Mouse (Mus musculus) neural tube, embryonic 15.5 days (tissue): Measurements from ENCODE around the gene Il1rap. TPM values are rescaled to one million over a fixed set of nuclear protein-coding genes. Genes with fewer than 3 reads are reported as not detected.

Source experiments
- ATAC-seq: fragments of 200-750 bp; cut with Nextera tagmentation; 2 replicates; pipeline ENCODE4 v1.8.0; 2017; ENCODE audit warnings: mild to moderate bottlenecking, moderate TSS enrichment, moderate library complexity; ENCODE audit not compliant: low FRiP score
- H3K27ac ChIP-seq: fragments of 300-500 bp; sonication (generic); replicated peaks from 2 replicates; pipeline ENCODE4 v1.5.1; 2015; ENCODE audit warnings: mild to moderate bottlenecking, inconsistent platforms
- H3K27me3 ChIP-seq: fragments of 300-500 bp; sonication (generic); replicated peaks from 2 replicates; pipeline ENCODE4 v1.6.1; 2015; ENCODE audit warnings: inconsistent platforms
- H3K36me3 ChIP-seq: fragments of 300-500 bp; sonication (generic); 2 replicates; pipeline ENCODE4 v1.6.1; 2015; ENCODE audit warnings: inconsistent platforms
- H3K4me1 ChIP-seq: fragments of 300-500 bp; sonication (generic); 2 replicates; pipeline ENCODE4 v1.6.1; 2015; ENCODE audit warnings: inconsistent platforms
- H3K4me2 ChIP-seq: fragments of 300-500 bp; sonication (generic); 2 replicates; pipeline ENCODE4 v1.6.1; 2015; ENCODE audit warnings: inconsistent platforms, mild to moderate bottlenecking, moderate library complexity
- H3K4me3 ChIP-seq: fragments of 300-500 bp; sonication (generic); replicated peaks from 2 replicates; pipeline ENCODE4 v1.5.1; 2015; ENCODE audit warnings: mild to moderate bottlenecking, inconsistent platforms
- H3K9ac ChIP-seq: fragments of 300-500 bp; sonication (generic); replicated peaks from 2 replicates; pipeline ENCODE4 v1.6.1; 2015; ENCODE audit warnings: mild to moderate bottlenecking, inconsistent platforms
- H3K9me3 ChIP-seq: fragments of 300-500 bp; sonication (generic); replicated peaks from 2 replicates; pipeline ENCODE4 v1.6.1; 2016; ENCODE audit warnings: inconsistent platforms
- WGBS: fragments of 180-500 bp; shearing (Covaris S2); methylation state at CpG from one replicate; pipeline ENCODE4 v1.1.7; 2015; ENCODE audit warnings: mixed read lengths; 5-methylcytosine and 5-hydroxymethylcytosine counted together
- polyA plus RNA-seq: library from polyadenylated mRNA; unstranded; fragments of >200 nt; fragmentation: Nextera tagmentation; extraction: Ambion mirVana; gene quantifications from 2 replicates; pipeline ENCODE4 v1.2.1, GENCODE M21; 2015

The Il1rap gene
- polyA plus RNA-seq, 1 experiment from 2014 or later: 13.7 TPM

GRCm38 (mm10) chr16:26623141-26623540 lies 41.6 kb downstream of the Il1rap start:
- no peaks in the 10 kb centered on the region for H3K27me3 ChIP-seq

DNA sequence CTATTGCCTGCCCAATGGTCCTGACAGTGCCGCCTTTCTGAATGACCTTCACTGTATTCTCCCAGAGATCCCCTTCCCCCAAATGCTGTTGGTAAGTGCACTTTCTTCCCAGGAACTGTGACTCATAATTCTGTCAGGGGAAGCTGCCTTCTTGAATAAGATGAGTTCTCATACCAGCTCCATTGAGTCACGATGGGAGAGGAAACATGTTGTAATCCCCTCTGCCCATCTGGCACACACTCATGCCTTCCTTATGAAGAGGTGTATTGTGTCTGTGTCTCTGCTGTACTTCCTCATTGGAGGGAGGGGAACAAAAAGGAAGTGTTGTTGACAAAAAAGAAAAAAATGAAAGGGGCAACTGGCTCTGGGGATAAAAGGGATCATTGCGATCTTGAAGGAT lies 44.6 kb downstream of the Il1rap start:
- Histone ChIP-seq H3K27ac (no peak overlapping the region), H3K4me1 (no peaks in the 10 kb centered on the region), H3K9ac (no peak overlapping the region), H3K4me2 (no peak overlapping the region), H3K9me3 (no peaks in the 10 kb centered on the region), H3K36me3 (no peaks in the 10 kb centered on the region), H3K27me3 (no peaks in the 10 kb centered on the region), H3K4me3 (no peak overlapping the region)
- no peak for ATAC-seq
- WGBS: 85% methylated on average over 3 of the region's 3 CpGs

More at GRCm38 (mm10) chr16:26623141-26623540, 41.6 kb downstream of the Il1rap start:
- 87% methylated on average over 1 of the region's 1 CpGs for WGBS
- H3K4me1 ChIP-seq: no peaks in the 10 kb centered on the region
- no peak overlapping the region for H3K4me2 ChIP-seq
- H3K9ac ChIP-seq: no peak overlapping the region
- H3K9me3 ChIP-seq: no peaks in the 10 kb centered on the region
- H3K36me3 ChIP-seq: no peaks in the 10 kb centered on the region
- H3K27ac ChIP-seq: no peak overlapping the region
- H3K4me3 ChIP-seq: no peak overlapping the region
- ATAC-seq: no peak

- Histone ChIP-seq H3K27me3 (no peaks in the 10 kb centered on the region), H3K4me2 (no peak overlapping the region), H3K9ac (no peak overlapping the region), H3K27ac (no peak overlapping the region), H3K9me3 (no peaks in the 10 kb centered on the region), H3K4me3 (no peak overlapping the region), H3K4me1 (no peaks in the 10 kb centered on the region), H3K36me3 (no peaks in the 10 kb centered on the region)
- WGBS: 73% methylated on average over 2 of the region's 2 CpGs
- ATAC-seq: no peak
These were observed 53.3 kb downstream of the Il1rap start for GRCm38 (mm10) chr16:26634800-26635199.

DNA sequence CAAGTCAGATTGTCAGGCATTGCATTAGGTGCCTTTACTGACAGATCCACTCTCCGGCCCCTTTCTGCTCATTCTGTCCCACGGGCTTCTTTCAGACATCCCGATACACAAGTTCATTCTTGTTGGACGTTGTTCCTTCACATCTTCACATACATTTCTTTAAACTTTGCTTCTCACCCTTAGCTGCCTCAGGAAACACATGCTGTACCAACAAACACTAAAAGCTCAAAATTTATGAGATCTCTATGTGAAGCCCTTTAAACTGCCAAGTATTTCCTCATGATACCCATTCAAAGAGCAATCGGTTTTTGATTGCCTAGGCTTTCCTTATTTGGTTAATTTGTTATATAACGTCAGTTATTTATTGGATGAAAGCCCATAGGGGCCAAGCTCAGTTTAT lies 61.6 kb downstream of the Il1rap start:
- H3K9me3 ChIP-seq: no peaks in the 10 kb centered on the region
- H3K27ac ChIP-seq: no peak overlapping the region
- H3K27me3 ChIP-seq: no peaks in the 10 kb centered on the region
- H3K4me3 ChIP-seq: no peak overlapping the region
- no peak overlapping the region for H3K4me2 ChIP-seq
- WGBS: 63% methylated on average over 6 of the region's 6 CpGs
- no peak overlapping the region for H3K9ac ChIP-seq
- no peaks in the 10 kb centered on the region for H3K36me3 ChIP-seq
- ATAC-seq: no peak
- 0 out of 2 replicates have a peak, but pooled peaks cover 8% of the 10 kb centered on the region for H3K4me1 ChIP-seq

DNA sequence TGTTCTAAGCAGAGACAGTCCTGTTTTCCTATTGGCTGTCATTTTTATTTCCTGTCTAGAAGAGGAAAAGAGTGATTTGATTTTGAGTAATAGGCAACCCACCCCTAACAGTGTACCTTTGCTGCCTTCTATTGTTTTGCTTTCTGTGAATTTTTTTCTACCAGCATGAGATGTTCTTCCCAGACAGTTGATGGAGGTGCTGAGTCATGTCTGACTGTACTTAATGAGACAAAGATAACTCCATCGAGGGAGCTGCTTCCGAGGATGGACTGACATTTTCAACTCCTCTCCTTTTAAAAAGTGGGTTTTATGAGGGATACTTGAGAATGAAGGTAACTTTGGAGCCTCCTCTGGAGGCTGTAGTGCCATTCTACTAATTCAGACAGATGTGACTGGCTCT lies 64.6 kb downstream of the Il1rap start:
- no peaks in the 10 kb centered on the region for H3K36me3 ChIP-seq
- no peak overlapping the region for H3K27ac ChIP-seq
- H3K27me3 ChIP-seq: no peaks in the 10 kb centered on the region
- H3K4me3 ChIP-seq: no peak overlapping the region
- 66% methylated on average over 2 of the region's 2 CpGs for WGBS
- no peaks in the 10 kb centered on the region for H3K9me3 ChIP-seq
- H3K9ac ChIP-seq: no peak overlapping the region
- no peak for ATAC-seq
- 0 out of 2 replicates have a peak, but pooled peaks cover 8% of the 10 kb centered on the region for H3K4me1 ChIP-seq
- H3K4me2 ChIP-seq: no peak overlapping the region

DNA sequence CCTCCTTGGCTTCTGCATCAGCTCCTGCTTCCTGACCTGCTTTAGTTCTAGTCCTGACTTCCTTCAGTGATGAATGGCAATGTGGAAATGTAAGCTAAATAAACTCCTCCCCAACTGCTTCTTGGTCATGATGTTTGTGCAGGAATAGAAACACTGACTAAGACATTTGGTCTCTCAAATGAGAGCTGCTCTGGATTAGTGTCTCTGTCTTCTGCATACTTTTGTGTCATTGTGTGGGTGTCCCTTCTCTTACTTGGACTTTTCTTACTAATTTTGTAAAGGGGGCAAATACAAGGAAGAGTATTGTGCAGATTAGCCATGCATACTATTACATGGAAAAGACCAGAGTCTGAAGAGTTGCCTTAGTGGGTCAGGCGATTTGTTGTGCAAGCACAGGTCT lies 65.5 kb downstream of the Il1rap start:
- Histone ChIP-seq H3K4me1 (0 out of 2 replicates have a peak, but pooled peaks cover 8% of the 10 kb centered on the region), H3K4me3 (no peak overlapping the region), H3K9me3 (no peaks in the 10 kb centered on the region), H3K4me2 (no peak overlapping the region), H3K36me3 (no peaks in the 10 kb centered on the region), H3K27me3 (no peaks in the 10 kb centered on the region), H3K27ac (no peak overlapping the region), H3K9ac (no peak overlapping the region)
- no peak for ATAC-seq
- WGBS: 71% methylated on average over 1 of the region's 1 CpGs

DNA sequence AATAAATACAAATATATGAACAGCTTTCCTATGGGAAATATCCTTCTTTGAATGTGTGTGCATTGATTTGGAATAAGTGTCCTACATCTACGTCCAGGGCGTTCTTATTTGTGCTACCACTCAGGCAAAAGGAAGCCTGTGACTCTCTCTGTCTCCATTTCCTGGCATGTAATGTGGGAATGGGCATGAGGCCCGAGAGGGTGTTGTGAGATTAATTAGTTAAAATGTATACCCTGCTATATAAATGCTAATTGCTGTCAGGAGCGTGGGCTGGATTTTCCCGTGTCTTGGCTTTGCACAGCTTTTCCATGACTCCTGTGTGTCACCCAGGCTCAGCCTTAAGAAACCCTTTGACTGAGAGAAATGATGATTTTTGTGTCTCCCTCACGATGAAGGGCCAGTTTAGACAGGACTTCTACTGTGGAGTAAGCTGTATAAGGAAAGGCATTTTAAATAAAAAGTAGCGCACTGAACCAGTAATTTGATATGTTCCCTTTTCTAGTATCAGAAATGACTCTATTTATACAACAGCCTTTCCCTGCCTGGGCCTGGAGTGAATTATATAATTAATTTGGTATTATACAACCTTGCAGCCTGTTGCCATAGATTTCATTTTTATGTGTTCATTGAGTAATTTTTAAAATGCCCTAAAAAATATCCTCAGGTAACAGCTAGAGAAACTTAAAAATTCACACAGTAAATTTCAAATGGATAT lies 81.4 kb downstream of the Il1rap start:
- Histone ChIP-seq H3K4me2 (no peak overlapping the region), H3K9me3 (no peaks in the 10 kb centered on the region), H3K27ac (peak overlapping the region; percentile 45; the same call in 1 of the 2 replicates), H3K9ac (no peak overlapping the region), H3K4me3 (no peak overlapping the region), H3K27me3 (no peaks in the 10 kb centered on the region), H3K36me3 (no peaks in the 10 kb centered on the region), H3K4me1 (no peaks in the 10 kb centered on the region; the same call in 1 of the 2 replicates)
- WGBS: 45% methylated on average over 7 of the region's 7 CpGs
- peak; percentile 79 for ATAC-seq

GRCm38 (mm10) chr16:26666401-26666800 lies 84.9 kb downstream of the Il1rap start:
- H3K4me1 ChIP-seq: no peaks in the 10 kb centered on the region; the same call in 1 of the 2 replicates
- H3K4me3 ChIP-seq: no peak overlapping the region
- 85% methylated on average over 2 of the region's 2 CpGs for WGBS
- no peaks in the 10 kb centered on the region for H3K36me3 ChIP-seq
- no peak overlapping the region for H3K9ac ChIP-seq
- H3K4me2 ChIP-seq: no peak overlapping the region
- no peak overlapping the region for H3K27ac ChIP-seq
- H3K27me3 ChIP-seq: no peaks in the 10 kb centered on the region
- H3K9me3 ChIP-seq: no peaks in the 10 kb centered on the region
- no peak for ATAC-seq

GRCm38 (mm10) chr16:26669081-26669480 lies 87.6 kb downstream of the Il1rap start:
- Histone ChIP-seq H3K4me3 (no peak overlapping the region), H3K27me3 (no peaks in the 10 kb centered on the region), H3K27ac (no peak overlapping the region), H3K36me3 (no peaks in the 10 kb centered on the region), H3K9ac (no peak overlapping the region), H3K9me3 (no peaks in the 10 kb centered on the region), H3K4me1 (no peaks in the 10 kb centered on the region), H3K4me2 (no peak overlapping the region)
- ATAC-seq: no peak
- 65% methylated on average over 2 of the region's 2 CpGs for WGBS

- 94% methylated on average over 2 of the region's 2 CpGs for WGBS
- H3K4me1 ChIP-seq: no peaks in the 10 kb centered on the region
- H3K27me3 ChIP-seq: no peaks in the 10 kb centered on the region
- H3K27ac ChIP-seq: no peak overlapping the region
- H3K4me2 ChIP-seq: no peak overlapping the region
- H3K36me3 ChIP-seq: no peaks in the 10 kb centered on the region
- no peak for ATAC-seq
- no peak overlapping the region for H3K4me3 ChIP-seq
- H3K9ac ChIP-seq: no peak overlapping the region
- no peaks in the 10 kb centered on the region for H3K9me3 ChIP-seq
These were observed 98.9 kb downstream of the Il1rap start for GRCm38 (mm10) chr16:26680381-26680780.

- Histone ChIP-seq H3K9ac (no peak overlapping the region), H3K4me3 (no peak overlapping the region), H3K36me3 (no peaks in the 10 kb centered on the region), H3K27me3 (no peaks in the 10 kb centered on the region), H3K4me1 (no peaks in the 10 kb centered on the region), H3K9me3 (no peaks in the 10 kb centered on the region), H3K27ac (no peak overlapping the region), H3K4me2 (no peak overlapping the region)
- WGBS: 76% methylated on average over 2 of the region's 2 CpGs
- no peak for ATAC-seq
These were observed 108.3 kb downstream of the Il1rap start for GRCm38 (mm10) chr16:26689771-26690170.

DNA sequence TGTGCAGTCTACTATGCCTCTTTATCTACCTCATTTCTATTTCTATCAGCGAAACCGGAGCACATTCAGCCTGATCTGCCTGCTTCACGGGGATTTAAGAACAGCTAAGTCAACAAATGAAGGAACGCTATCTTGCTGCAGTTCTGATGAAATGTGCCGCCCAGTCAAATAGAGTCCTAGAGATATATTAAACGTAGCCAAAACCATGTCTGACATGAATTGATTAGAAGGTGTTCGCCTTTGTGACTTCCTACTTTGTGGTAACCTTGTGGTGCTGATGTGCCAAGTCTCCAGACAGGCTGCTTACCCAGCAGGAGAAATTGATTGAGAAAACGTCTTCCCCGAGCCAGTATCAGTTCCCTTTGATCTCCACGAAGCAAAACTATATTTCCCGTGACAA lies 109.8 kb downstream of the Il1rap start:
- Histone ChIP-seq H3K36me3 (no peaks in the 10 kb centered on the region), H3K27me3 (no peaks in the 10 kb centered on the region), H3K9me3 (no peaks in the 10 kb centered on the region), H3K4me2 (no peak overlapping the region), H3K27ac (no peak overlapping the region), H3K4me3 (no peak overlapping the region), H3K4me1 (no peaks in the 10 kb centered on the region), H3K9ac (no peak overlapping the region)
- ATAC-seq: no peak
- WGBS: 83% methylated on average over 11 of the region's 11 CpGs
